Mouse (Mus musculus): ENCODE results near the gene Gimap7. TPM values are rescaled to one million over a fixed set of nuclear protein-coding genes. Genes with fewer than 3 reads are reported as not detected.

Gimap7 gene
- polyA plus RNA-seq, 1 experiment from 2014 or later = not detected

GRCm38 (mm10) chr6:48770696-48771095 lies 52.3 kb downstream of the Gimap7 start, which contains the start of gene Gimap3:
Gene Gimap3 (minus strand): TSS chr6:48770851.
- H3K9me3 ChIP-seq (replicated peaks) = no peaks in the 10 kb centered on the region
- WGBS = 81% methylated on average over 3 of the region's 3 CpGs
- no peak within 1 kb of the TSS for H3K4me2 ChIP-seq
- no peak within 1 kb of the TSS for H3K9ac ChIP-seq
- no peaks in the 10 kb centered on the region for H3K36me3 ChIP-seq
- no peaks in the 10 kb centered on the region for H3K27me3 ChIP-seq (replicated peaks)
- H3K27ac ChIP-seq (ENCODE audit: poor library complexity, severe bottlenecking) = no peak within 1 kb of the TSS
- H3K4me3 ChIP-seq = no peak within 1 kb of the TSS
- ATAC-seq (ENCODE audit: insufficient number of reproducible peaks, low FRiP score) = no peak
- no peaks in the 10 kb centered on the region for H3K4me1 ChIP-seq (replicated peaks)

GRCm38 (mm10) chr6:48772030-48772429 lies 53.6 kb downstream of the Gimap7 start:
- H3K4me1 ChIP-seq (replicated peaks) = no peaks in the 10 kb centered on the region
- H3K36me3 ChIP-seq = no peaks in the 10 kb centered on the region
- H3K4me2 ChIP-seq = no peak overlapping the region
- no peak overlapping the region for H3K4me3 ChIP-seq
- no peaks in the 10 kb centered on the region for H3K9me3 ChIP-seq (replicated peaks)
- no peak overlapping the region for H3K27ac ChIP-seq (ENCODE audit: poor library complexity, severe bottlenecking)
- ATAC-seq (ENCODE audit: insufficient number of reproducible peaks, low FRiP score) = no peak
- 8% methylated on average over 8 of the region's 8 CpGs for WGBS
- H3K27me3 ChIP-seq (replicated peaks) = no peaks in the 10 kb centered on the region
- no peak overlapping the region for H3K9ac ChIP-seq

Other genes with a start within 250 kb of the Gimap7 start
- 20.4 and 20.5 TPM in 2 replicates for gene Atp6v0e2, start 181.0 kb upstream of the Gimap7 start, polyA plus RNA-seq (2016; fragmentation: Nextera tagmentation; extraction: Ambion mirVana)
- 8.6 and 9.1 TPM in 2 replicates for gene Lrrc61, start 163.8 kb upstream of the Gimap7 start, polyA plus RNA-seq (2016; fragmentation: Nextera tagmentation; extraction: Ambion mirVana)
- 24.7 and 26.4 TPM in 2 replicates for gene Rarres2, start 145.8 kb upstream of the Gimap7 start, polyA plus RNA-seq (2016; fragmentation: Nextera tagmentation; extraction: Ambion mirVana)
- 1.5 TPM in 1 of 2 replicates, not detected in the other for gene Gm45021, start 129.0 kb upstream of the Gimap7 start, polyA plus RNA-seq (2016; fragmentation: Nextera tagmentation; extraction: Ambion mirVana)
- gene Repin1, start 124.7 kb upstream of the Gimap7 start, polyA plus RNA-seq (2016; fragmentation: Nextera tagmentation; extraction: Ambion mirVana) = 32.1 and 32.7 TPM in 2 replicates
- not detected in 2 replicates for gene Gm44965, start 124.7 kb upstream of the Gimap7 start, polyA plus RNA-seq (2016; fragmentation: Nextera tagmentation; extraction: Ambion mirVana)
- 5.6 and 5.8 TPM in 2 replicates for gene Zfp775, start 116.6 kb upstream of the Gimap7 start, polyA plus RNA-seq (2016; fragmentation: Nextera tagmentation; extraction: Ambion mirVana)
- gene AI854703, start 91.9 kb upstream of the Gimap7 start, polyA plus RNA-seq (2016; fragmentation: Nextera tagmentation; extraction: Ambion mirVana) = 1.3 TPM in 2 replicates
- gene Gimap8, start 71.4 kb upstream of the Gimap7 start, polyA plus RNA-seq (2016; fragmentation: Nextera tagmentation; extraction: Ambion mirVana) = 0.90 and 1.2 TPM in 2 replicates
- 8.7 and 9.4 TPM in 2 replicates for gene Gimap9, start 42.5 kb upstream of the Gimap7 start, polyA plus RNA-seq (2016; fragmentation: Nextera tagmentation; extraction: Ambion mirVana)
- gene Gimap4, start 34.1 kb upstream of the Gimap7 start, polyA plus RNA-seq (2016; fragmentation: Nextera tagmentation; extraction: Ambion mirVana) = 9.9 and 10.7 TPM in 2 replicates
- 28.7 and 28.8 TPM in 2 replicates for gene Gimap6, start 10.4 kb upstream of the Gimap7 start, polyA plus RNA-seq (2016; fragmentation: Nextera tagmentation; extraction: Ambion mirVana)
- gene Gm28053, start within 50 bp of the Gimap7 start, polyA plus RNA-seq (2016; fragmentation: Nextera tagmentation; extraction: Ambion mirVana) = 2.4 and 3.6 TPM in 2 replicates
- 20.0 and 21.3 TPM in 2 replicates for gene Gimap1, start 20.4 kb downstream of the Gimap7 start, polyA plus RNA-seq (2016; fragmentation: Nextera tagmentation; extraction: Ambion mirVana)
- 5.3 and 6.9 TPM in 2 replicates for gene Gimap5, start 27.6 kb downstream of the Gimap7 start, polyA plus RNA-seq (2016; fragmentation: Nextera tagmentation; extraction: Ambion mirVana)
- not detected in 2 replicates for gene Gimap3, start 52.2 kb downstream of the Gimap7 start, polyA plus RNA-seq (2016; fragmentation: Nextera tagmentation; extraction: Ambion mirVana)
- gene Tmem176a, start 122.3 kb downstream of the Gimap7 start, polyA plus RNA-seq (2016; fragmentation: Nextera tagmentation; extraction: Ambion mirVana) = 80.3 and 81.7 TPM in 2 replicates
- 226 and 236 TPM in 2 replicates for gene Tmem176b, start 122.9 kb downstream of the Gimap7 start, polyA plus RNA-seq (2016; fragmentation: Nextera tagmentation; extraction: Ambion mirVana)
- gene Aoc1, start 154.3 kb downstream of the Gimap7 start, polyA plus RNA-seq (2016; fragmentation: Nextera tagmentation; extraction: Ambion mirVana) = not detected in 2 replicates
- gene 1600015I10Rik, start 211.3 kb downstream of the Gimap7 start, polyA plus RNA-seq (2016; fragmentation: Nextera tagmentation; extraction: Ambion mirVana) = 0.10 TPM in 1 of 2 replicates, not detected in the other